Comparison of ENCODE assay signal across 26 mouse cellular contexts in genomic region chr11:72156624-72157023, GRCm38 (mm10). TPM values are rescaled to one million over a fixed set of nuclear protein-coding genes. Genes with fewer than 3 reads are reported as not detected.
DNase-seq lines count a peak whose midpoint lies in the region; ATAC-seq lines count a peak whose summit lies in the region.
"Had no signal": no experiment of that assay in that cellular context is flagged by ENCODE, and none has a peak within 500 bp of the region (broad histone marks: within the 10 kb centered on the region; RNA-seq: fewer than 3 reads in every experiment).

No protein-coding gene starts in this region.

- no peak for ATAC-seq in embryonic facial prominence, embryonic 13.5 days (ENCODE audit: insufficient number of reproducible peaks, insufficient read depth, low FRiP score, low TSS enrichment, low read depth)
- no peak for ATAC-seq in stomach, embryonic 16.5 days (ENCODE audit: insufficient read depth, low FRiP score)
- no peak for ATAC-seq in heart, embryonic 11.5 days (replicated peaks; ENCODE audit: insufficient number of reproducible peaks, low FRiP score, low TSS enrichment)
- ATAC-seq: forebrain, embryonic 14.5 days; Patski had no signal

- H3K9ac ChIP-seq in embryonic facial prominence, embryonic 13.5 days = no peak overlapping the region
- H3K9ac ChIP-seq in stomach, embryonic 16.5 days (ENCODE audit: low read length) = no peak overlapping the region
- no peak overlapping the region for H3K9ac ChIP-seq in heart, embryonic 11.5 days (ENCODE audit: low read depth, low read length)
- H3K9ac ChIP-seq: heart, embryonic 13.5 days; hindbrain, embryonic 14.5 days; limb, embryonic 12.5 days; liver, embryonic 13.5 days; lung, embryonic 14.5 days; neural tube, embryonic 15.5 days had no signal

- peak overlapping the region; percentile 48; the same call in 1 of the 2 replicates for H3K27ac ChIP-seq in embryonic facial prominence, embryonic 13.5 days
- H3K27ac ChIP-seq in embryonic facial prominence, embryonic 10.5 days (replicated peaks) = no peak overlapping the region
- 0 out of 2 replicates have a peak overlapping the region, but pooled peaks have one; percentile 62 for H3K27ac ChIP-seq in stomach, embryonic 16.5 days (ENCODE audit: low read length)
- no peak overlapping the region for H3K27ac ChIP-seq in heart, embryonic 11.5 days (ENCODE audit: low read depth, low read length)
- H3K27ac ChIP-seq: heart, embryonic 13.5 days; hindbrain, embryonic 14.5 days; kidney, postnatal 0 days; limb, embryonic 12.5 days; liver, embryonic 13.5 days; macrophage; midbrain, embryonic 10.5 days; neural tube, embryonic 15.5 days had no signal

- H3K9me3 ChIP-seq in embryonic facial prominence, embryonic 13.5 days = no peaks in the 10 kb centered on the region
- no peaks in the 10 kb centered on the region for H3K9me3 ChIP-seq in embryonic facial prominence, embryonic 10.5 days
- H3K9me3 ChIP-seq in stomach, embryonic 16.5 days (replicated peaks; ENCODE audit: control insufficient read depth, low read length) = no peaks in the 10 kb centered on the region
- no peaks in the 10 kb centered on the region for H3K9me3 ChIP-seq in heart, embryonic 11.5 days (replicated peaks; ENCODE audit: control insufficient read depth, low read length)
- H3K9me3 ChIP-seq: heart, embryonic 13.5 days; limb, embryonic 12.5 days; liver, embryonic 13.5 days; midbrain, embryonic 10.5 days; neural tube, embryonic 15.5 days had no signal

- peaks cover 60% of the 10 kb centered on the region for H3K36me3 ChIP-seq in embryonic facial prominence, embryonic 13.5 days
- peaks cover 81% of the 10 kb centered on the region for H3K36me3 ChIP-seq in embryonic facial prominence, embryonic 10.5 days (replicated peaks)
- H3K36me3 ChIP-seq in stomach, embryonic 16.5 days (ENCODE audit: control insufficient read depth, insufficient read depth, low read length) = peaks cover 4% of the 10 kb centered on the region; the same call in 1 of the 2 replicates
- H3K36me3 ChIP-seq in heart, embryonic 11.5 days (ENCODE audit: control insufficient read depth, insufficient read depth, low read length) = no peaks in the 10 kb centered on the region

- no peak overlapping the region for H3K4me3 ChIP-seq in embryonic facial prominence, embryonic 13.5 days
- H3K4me3 ChIP-seq in embryonic facial prominence, embryonic 10.5 days = no peak overlapping the region
- no peak overlapping the region for H3K4me3 ChIP-seq in stomach, embryonic 16.5 days (replicated peaks; ENCODE audit: low read length)
- H3K4me3 ChIP-seq in heart, embryonic 11.5 days (ENCODE audit: low read depth, low read length) = no peak overlapping the region
- H3K4me3 ChIP-seq: heart, embryonic 13.5 days; limb, embryonic 12.5 days; liver, embryonic 13.5 days; midbrain, embryonic 10.5 days; neural tube, embryonic 15.5 days had no signal

- peaks cover 17% of the 10 kb centered on the region for H3K4me1 ChIP-seq in embryonic facial prominence, embryonic 13.5 days
- H3K4me1 ChIP-seq in embryonic facial prominence, embryonic 10.5 days = peaks cover 2% of the 10 kb centered on the region
- H3K4me1 ChIP-seq in stomach, embryonic 16.5 days (ENCODE audit: control insufficient read depth, insufficient read depth, low read length) = peaks cover 9% of the 10 kb centered on the region
- H3K4me1 ChIP-seq in heart, embryonic 11.5 days (ENCODE audit: control insufficient read depth, insufficient read depth, low read length) = no peaks in the 10 kb centered on the region
- H3K4me1 ChIP-seq: liver, embryonic 13.5 days had no signal

- no peaks in the 10 kb centered on the region for H3K27me3 ChIP-seq in embryonic facial prominence, embryonic 13.5 days
- H3K27me3 ChIP-seq in embryonic facial prominence, embryonic 10.5 days (replicated peaks; ENCODE audit: low read depth, poor library complexity, severe bottlenecking) = no peaks in the 10 kb centered on the region
- H3K27me3 ChIP-seq in stomach, embryonic 16.5 days (ENCODE audit: control insufficient read depth, insufficient read depth, low read length) = no peaks in the 10 kb centered on the region
- H3K27me3 ChIP-seq in heart, embryonic 11.5 days (ENCODE audit: control insufficient read depth, insufficient read depth, low read length) = no peaks in the 10 kb centered on the region
- H3K27me3 ChIP-seq: heart, embryonic 13.5 days; limb, embryonic 12.5 days; liver, embryonic 13.5 days; neural tube, embryonic 15.5 days; Patski had no signal

- DNase-seq in embryonic facial prominence, embryonic 10.5 days (ENCODE audit: low spot score) = no peak
- DNase-seq in left cerebral cortex, adult 18-20 months (ENCODE audit: low spot score in 2 of 2) = peak; percentile 46 to 58
- no peak for DNase-seq in left cerebral cortex, postnatal 4 days
- peak; percentile 51 for DNase-seq in right cerebral cortex, adult 18-20 months
- no peak for DNase-seq in right cerebral cortex, postnatal 25 days
- DNase-seq: adrenal gland, postnatal 10 days; cerebellum, adult 11 months; cerebellum, postnatal 10 days; heart, postnatal 36 days; kidney, adult 11 months; liver, embryonic 13.5 days; lung, embryonic 14.5 days; thymus, postnatal 36 days had no signal

- H3K4me2 ChIP-seq in embryonic facial prominence, embryonic 13.5 days = no peak overlapping the region
- H3K4me2 ChIP-seq in stomach, embryonic 16.5 days (ENCODE audit: low read depth, low read length) = no peak overlapping the region
- no peak overlapping the region for H3K4me2 ChIP-seq in heart, embryonic 11.5 days
- H3K4me2 ChIP-seq: heart, embryonic 13.5 days; hindbrain, embryonic 14.5 days; limb, embryonic 12.5 days; liver, embryonic 13.5 days; lung, embryonic 14.5 days; neural tube, embryonic 15.5 days had no signal

- WGBS in embryonic facial prominence, embryonic 13.5 days = 62% methylated on average over 2 of the region's 2 CpGs
- 77% methylated on average over 2 of the region's 2 CpGs for WGBS in embryonic facial prominence, embryonic 10.5 days
- 59% methylated on average over 2 of the region's 2 CpGs for WGBS in stomach, embryonic 16.5 days
- WGBS in heart, embryonic 11.5 days (ENCODE audit: insufficient replicate concordance) = 77% methylated on average over 2 of the region's 2 CpGs

- intact Hi-C loops in left cerebral cortex, postnatal 4 days (cut with DNase I) = loop anchor here (5.0 kb wide), 1 partner anchor 104 kb away; no protein-coding TSS in a partner anchor

RNA-seq across cellular contexts. Expression of gene Pitpnm3, which starts 21.0 kb away (rescaled TPM):
- polyA plus RNA-seq in embryonic facial prominence, embryonic 13.5 days (2015; fragmentation: Nextera tagmentation; extraction: Ambion mirVana) = 0.62 and 1.2 TPM in 2 replicates
- polyA plus RNA-seq in embryonic facial prominence, embryonic 10.5 days (2016; fragmentation: Nextera tagmentation; extraction: Ambion mirVana) = 0.23 and 0.24 TPM in 2 replicates
- total RNA-seq in left cerebral cortex, adult 18-20 months (2021) = 10 to 100 TPM; 80.5 to 83.2 TPM
- total RNA-seq in left cerebral cortex, postnatal 4 days (2021) = 10 to 100 TPM; 20.9 to 25.5 TPM
- polyA plus RNA-seq in stomach, embryonic 16.5 days (2015; fragmentation: Nextera tagmentation; extraction: Ambion mirVana) = 0.63 and 1.0 TPM in 2 replicates
- 0.07 and 0.14 TPM in 2 replicates for polyA plus RNA-seq in heart, embryonic 11.5 days (2014; fragmentation: Nextera tagmentation; extraction: Ambion mirVana)
- total RNA-seq: granulocyte monocyte progenitor cell, adult 5-6 weeks had no signal
- polyA plus RNA-seq: macrophage had no signal

RNA-seq across cellular contexts. Expression of gene Gm43951, which starts 50.0 kb away (rescaled TPM):
- 0.52 and 0.84 TPM in 2 replicates for polyA plus RNA-seq in embryonic facial prominence, embryonic 13.5 days (2015; fragmentation: Nextera tagmentation; extraction: Ambion mirVana)
- 0.72 and 0.83 TPM in 2 replicates for polyA plus RNA-seq in embryonic facial prominence, embryonic 10.5 days (2016; fragmentation: Nextera tagmentation; extraction: Ambion mirVana)
- total RNA-seq in left cerebral cortex, adult 18-20 months (2021) = 10 to 100 TPM; 12.2 to 13.0 TPM
- 10 to 100 TPM; 11.8 to 12.6 TPM for total RNA-seq in left cerebral cortex, postnatal 4 days (2021)
- 0.20 and 0.23 TPM in 2 replicates for polyA plus RNA-seq in stomach, embryonic 16.5 days (2015; fragmentation: Nextera tagmentation; extraction: Ambion mirVana)
- polyA plus RNA-seq in heart, embryonic 11.5 days (2014; fragmentation: Nextera tagmentation; extraction: Ambion mirVana) = not detected in 2 replicates
- polyA plus RNA-seq: liver, embryonic 13.5 days; lung, embryonic 14.5 days had no signal

RNA-seq across cellular contexts. Expression of gene 4933427D14Rik, which starts 50.6 kb away (rescaled TPM):
- 20.6 and 24.1 TPM in 2 replicates for polyA plus RNA-seq in embryonic facial prominence, embryonic 13.5 days (2015; fragmentation: Nextera tagmentation; extraction: Ambion mirVana)
- polyA plus RNA-seq in embryonic facial prominence, embryonic 10.5 days (2016; fragmentation: Nextera tagmentation; extraction: Ambion mirVana) = 17.1 and 19.9 TPM in 2 replicates
- total RNA-seq in left cerebral cortex, adult 18-20 months (2021) = 10 to 100 TPM; 33.8 to 34.3 TPM
- total RNA-seq in left cerebral cortex, postnatal 4 days (2021) = 10 to 100 TPM; 36.3 to 37.6 TPM
- 9.4 TPM in 2 replicates for polyA plus RNA-seq in stomach, embryonic 16.5 days (2015; fragmentation: Nextera tagmentation; extraction: Ambion mirVana)
- polyA plus RNA-seq in heart, embryonic 11.5 days (2014; fragmentation: Nextera tagmentation; extraction: Ambion mirVana) = 5.3 and 5.4 TPM in 2 replicates

RNA-seq across cellular contexts. Expression of gene Txndc17, which starts 50.7 kb away (rescaled TPM):
- 243 and 259 TPM in 2 replicates for polyA plus RNA-seq in embryonic facial prominence, embryonic 13.5 days (2015; fragmentation: Nextera tagmentation; extraction: Ambion mirVana)
- polyA plus RNA-seq in embryonic facial prominence, embryonic 10.5 days (2016; fragmentation: Nextera tagmentation; extraction: Ambion mirVana) = 180 TPM in 2 replicates
- 10 to 100 TPM; 35.1 to 38.0 TPM for total RNA-seq in left cerebral cortex, adult 18-20 months (2021)
- 10 to 100 TPM; 54.9 to 61.7 TPM for total RNA-seq in left cerebral cortex, postnatal 4 days (2021)
- 234 and 235 TPM in 2 replicates for polyA plus RNA-seq in stomach, embryonic 16.5 days (2015; fragmentation: Nextera tagmentation; extraction: Ambion mirVana)
- polyA plus RNA-seq in heart, embryonic 11.5 days (2014; fragmentation: Nextera tagmentation; extraction: Ambion mirVana) = 150 and 155 TPM in 2 replicates

RNA-seq across cellular contexts. Expression of gene Med31, which starts 58.8 kb away (rescaled TPM):
- 50.3 and 55.3 TPM in 2 replicates for polyA plus RNA-seq in embryonic facial prominence, embryonic 13.5 days (2015; fragmentation: Nextera tagmentation; extraction: Ambion mirVana)
- 46.7 and 50.8 TPM in 2 replicates for polyA plus RNA-seq in embryonic facial prominence, embryonic 10.5 days (2016; fragmentation: Nextera tagmentation; extraction: Ambion mirVana)
- total RNA-seq in left cerebral cortex, adult 18-20 months (2021) = 10 to 100 TPM; 15.3 to 16.1 TPM
- 10 to 100 TPM; 13.8 to 14.6 TPM for total RNA-seq in left cerebral cortex, postnatal 4 days (2021)
- 32.6 and 34.1 TPM in 2 replicates for polyA plus RNA-seq in stomach, embryonic 16.5 days (2015; fragmentation: Nextera tagmentation; extraction: Ambion mirVana)
- polyA plus RNA-seq in heart, embryonic 11.5 days (2014; fragmentation: Nextera tagmentation; extraction: Ambion mirVana) = 31.2 and 32.6 TPM in 2 replicates

Comparison
In these comparisons a context has a peak if more than half of its experiments do, and no peak if none do; other contexts are left out.
1. H3K27ac ChIP-seq: peak in embryonic facial prominence, embryonic 13.5 days (single experiment) and stomach, embryonic 16.5 days (single experiment); none in embryonic facial prominence, embryonic 10.5 days (single experiment) and heart, embryonic 11.5 days (single experiment).
2. DNase-seq: peak in left cerebral cortex, adult 18-20 months (2 of 2) and right cerebral cortex, adult 18-20 months (single experiment); none in embryonic facial prominence, embryonic 10.5 days (single experiment), left cerebral cortex, postnatal 4 days (single experiment) and right cerebral cortex, postnatal 25 days (single experiment).